Mouse (Mus musculus) embryonic facial prominence, embryonic 15.5 days (tissue): Measurements from ENCODE around the gene Adnp. TPM values are rescaled to one million over a fixed set of nuclear protein-coding genes. Genes with fewer than 3 reads are reported as not detected.

Experiments used
- ATAC-seq: fragments of 200-750 bp; cut with Nextera tagmentation; 2 replicates; pipeline ENCODE4 v1.8.0; 2017; ENCODE audit warnings: low read depth, moderate TSS enrichment; ENCODE audit not compliant: insufficient number of reproducible peaks, low FRiP score, low TSS enrichment
- H3K27ac ChIP-seq: fragments of 300-500 bp; sonication (generic); replicated peaks from 2 replicates; pipeline ENCODE4 v1.5.1; 2015; ENCODE audit warnings: mild to moderate bottlenecking, inconsistent platforms
- H3K27me3 ChIP-seq: fragments of 300-500 bp; sonication (generic); 2 replicates; pipeline ENCODE4 v1.6.1; 2015; ENCODE audit warnings: inconsistent platforms
- H3K36me3 ChIP-seq: fragments of 300-500 bp; sonication (generic); 2 replicates; pipeline ENCODE4 v1.6.1; 2015; ENCODE audit warnings: mild to moderate bottlenecking, inconsistent platforms
- H3K4me1 ChIP-seq: fragments of 300-500 bp; sonication (generic); 2 replicates; pipeline ENCODE4 v1.6.1; 2015; ENCODE audit warnings: inconsistent platforms
- H3K4me2 ChIP-seq: fragments of 300-500 bp; sonication (generic); replicated peaks from 2 replicates; pipeline ENCODE4 v1.6.1; 2015; ENCODE audit warnings: mild to moderate bottlenecking, inconsistent platforms
- H3K4me3 ChIP-seq: fragments of 300-500 bp; sonication (generic); replicated peaks from 2 replicates; pipeline ENCODE4 v1.5.1; 2015; ENCODE audit warnings: mild to moderate bottlenecking, inconsistent platforms
- H3K9ac ChIP-seq: fragments of 300-500 bp; sonication (generic); 2 replicates; pipeline ENCODE4 v1.6.1; 2015; ENCODE audit warnings: inconsistent platforms
- H3K9me3 ChIP-seq: fragments of 300-500 bp; sonication (generic); replicated peaks from 2 replicates; pipeline ENCODE4 v1.6.1; 2016; ENCODE audit warnings: inconsistent platforms
- WGBS: fragments of 180-500 bp; shearing (Covaris S2); methylation state at CpG from one replicate; pipeline ENCODE4 v1.1.7; 2015; 5-methylcytosine and 5-hydroxymethylcytosine counted together
- polyA plus RNA-seq: library from polyadenylated mRNA; unstranded; fragments of >200 nt; fragmentation: Nextera tagmentation; extraction: Ambion mirVana; gene quantifications from 2 replicates; pipeline ENCODE4 v1.2.1, GENCODE M21; 2015

Adnp gene
- polyA plus RNA-seq, 1 experiment from 2014 or later, result 3.4 TPM

- Histone ChIP-seq H3K36me3 (0 out of 2 replicates have a peak, but pooled peaks cover 20% of the 10 kb centered on the region), H3K27me3 (no peaks in the 10 kb centered on the region), H3K9me3 (no peaks in the 10 kb centered on the region), H3K4me3 (no peak overlapping the region), H3K4me2 (no peak overlapping the region), H3K9ac (no peak overlapping the region), H3K4me1 (peaks cover 27% of the 10 kb centered on the region), H3K27ac (no peak overlapping the region)
- 92% methylated on average over 5 of the region's 5 CpGs for WGBS
- no peak for ATAC-seq
These were observed 26.4 kb upstream of the Adnp start for GRCm38 (mm10) chr2:168233286-168233685.

- peaks cover 24% of the 10 kb centered on the region for H3K36me3 ChIP-seq
- H3K4me2 ChIP-seq, result peak overlapping the region; percentile 98
- no peaks in the 10 kb centered on the region for H3K27me3 ChIP-seq
- H3K4me3 ChIP-seq, result peak overlapping the region; percentile 99
- no peaks in the 10 kb centered on the region for H3K9me3 ChIP-seq
- H3K9ac ChIP-seq, result peak overlapping the region; percentile 96
- no peak for ATAC-seq
- peaks cover 31% of the 10 kb centered on the region for H3K4me1 ChIP-seq
- no peak overlapping the region for H3K27ac ChIP-seq
- 49% methylated on average over 33 of the region's 33 CpGs for WGBS
These were observed 24.5 kb upstream of the Adnp start for GRCm38 (mm10) chr2:168231471-168231829.

GRCm38 (mm10) chr2:168230773-168231470, 24.0 kb upstream of the Adnp start:
- H3K9ac ChIP-seq, result peak overlapping the region; percentile 96
- no peaks in the 10 kb centered on the region for H3K27me3 ChIP-seq
- 0 out of 2 replicates have a peak, but pooled peaks have one; percentile 41 for ATAC-seq
- peak overlapping the region; percentile 95 for H3K27ac ChIP-seq
- no peaks in the 10 kb centered on the region for H3K9me3 ChIP-seq
- H3K4me3 ChIP-seq, result peak overlapping the region; percentile 99
- peaks cover 29% of the 10 kb centered on the region for H3K36me3 ChIP-seq
- WGBS, result 2% methylated on average over 104 of the region's 105 CpGs
- peaks cover 31% of the 10 kb centered on the region for H3K4me1 ChIP-seq
- peak overlapping the region; percentile 98 for H3K4me2 ChIP-seq

GRCm38 (mm10) chr2:168230026-168230728, 23.3 kb upstream of the Adnp start, which contains the start of the genes Gm20716, Dpm1 and Mocs3:
TSS of gene Gm20716 (minus strand) at chr2:168230364.
TSS of gene Dpm1 (minus strand) at chr2:168230591.
TSS of gene Mocs3 (plus strand) at chr2:168230622.
- H3K9me3 ChIP-seq, result no peaks in the 10 kb centered on the region
- no peaks in the 10 kb centered on the region for H3K27me3 ChIP-seq
- H3K9ac ChIP-seq, result peak within 1 kb of the TSS; percentile 96
- H3K4me2 ChIP-seq, result peak within 1 kb of the TSS; percentile 98
- peak within 1 kb of the TSS; percentile 95 for H3K27ac ChIP-seq
- ATAC-seq, result peak; percentile 81
- H3K4me3 ChIP-seq, result peak within 1 kb of the TSS; percentile 99
- under 1% methylated on average over 73 of the region's 73 CpGs for WGBS
- peaks cover 34% of the 10 kb centered on the region for H3K36me3 ChIP-seq
- peaks cover 31% of the 10 kb centered on the region for H3K4me1 ChIP-seq

- Histone ChIP-seq H3K27me3 (no peaks in the 10 kb centered on the region), H3K4me3 (peak overlapping the region; percentile 99), H3K9me3 (no peaks in the 10 kb centered on the region), H3K4me2 (peak overlapping the region; percentile 82), H3K9ac (peak overlapping the region; percentile 96), H3K4me1 (peaks cover 31% of the 10 kb centered on the region), H3K36me3 (peaks cover 39% of the 10 kb centered on the region), H3K27ac (peak overlapping the region; percentile 95)
- ATAC-seq, result no peak
- WGBS, result 15% methylated on average over 41 of the region's 41 CpGs
These were observed 22.5 kb upstream of the Adnp start for GRCm38 (mm10) chr2:168229116-168230025.

- no peaks in the 10 kb centered on the region for H3K27me3 ChIP-seq
- 85% methylated on average over 6 of the region's 6 CpGs for WGBS
These were observed 16.4 kb upstream of the Adnp start for GRCm38 (mm10) chr2:168223326-168223725.

GRCm38 (mm10) chr2:168213788-168214397, 7.0 kb upstream of the Adnp start:
- 45% methylated on average over 5 of the region's 5 CpGs for WGBS
- no peak for ATAC-seq
- Histone ChIP-seq H3K9me3 (no peaks in the 10 kb centered on the region), H3K36me3 (peaks cover 88% of the 10 kb centered on the region), H3K27me3 (no peaks in the 10 kb centered on the region), H3K4me1 (no peaks in the 10 kb centered on the region), H3K9ac (no peak overlapping the region), H3K27ac (no peak overlapping the region), H3K4me3 (no peak overlapping the region), H3K4me2 (no peak overlapping the region)

More at GRCm38 (mm10) chr2:168223326-168223725, 16.4 kb upstream of the Adnp start:
- no peak overlapping the region for H3K4me3 ChIP-seq
- peaks cover 4% of the 10 kb centered on the region for H3K4me1 ChIP-seq
- no peak for ATAC-seq
- no peak overlapping the region for H3K9ac ChIP-seq
- H3K4me2 ChIP-seq, result no peak overlapping the region
- no peak overlapping the region for H3K27ac ChIP-seq
- peaks cover 76% of the 10 kb centered on the region for H3K36me3 ChIP-seq
- H3K9me3 ChIP-seq, result no peaks in the 10 kb centered on the region

GRCm38 (mm10) chr2:168207883-168208282, 971 bp upstream of the Adnp start:
- Histone ChIP-seq H3K9me3 (no peaks in the 10 kb centered on the region), H3K36me3 (peaks cover 44% of the 10 kb centered on the region), H3K27ac (peak overlapping the region; percentile 99; the same call in 1 of the 2 replicates), H3K4me1 (peaks cover 13% of the 10 kb centered on the region; the same call in 1 of the 2 replicates), H3K9ac (no peak overlapping the region), H3K27me3 (no peaks in the 10 kb centered on the region), H3K4me3 (peak overlapping the region; percentile 87; the same call in 1 of the 2 replicates), H3K4me2 (no peak overlapping the region)
- ATAC-seq, result no peak
- WGBS, result 94% methylated on average over 3 of the region's 3 CpGs

GRCm38 (mm10) chr2:168205681-168206631, 956 bp downstream of the Adnp start:
- H3K9me3 ChIP-seq, result no peaks in the 10 kb centered on the region
- peak; percentile 16 for ATAC-seq
- peaks cover 29% of the 10 kb centered on the region for H3K36me3 ChIP-seq
- peak overlapping the region; percentile 100 for H3K9ac ChIP-seq
- H3K27ac ChIP-seq, result peak overlapping the region; percentile 99
- H3K4me3 ChIP-seq, result peak overlapping the region; percentile 87
- peak overlapping the region; percentile 67 for H3K4me2 ChIP-seq
- H3K4me1 ChIP-seq, result peaks cover 19% of the 10 kb centered on the region
- no peaks in the 10 kb centered on the region for H3K27me3 ChIP-seq
- WGBS, result under 1% methylated on average over 43 of the region's 49 CpGs

- 2% methylated on average over 6 of the region's 6 CpGs for WGBS
- Histone ChIP-seq H3K27ac (peak overlapping the region; percentile 99), H3K27me3 (no peaks in the 10 kb centered on the region), H3K4me2 (peak overlapping the region; percentile 67), H3K9ac (peak overlapping the region; percentile 100), H3K36me3 (peaks cover 24% of the 10 kb centered on the region), H3K9me3 (no peaks in the 10 kb centered on the region), H3K4me3 (peak overlapping the region; percentile 87), H3K4me1 (peaks cover 25% of the 10 kb centered on the region)
- ATAC-seq, result peak; percentile 47
These were observed 1.6 kb downstream of the Adnp start for GRCm38 (mm10) chr2:168205265-168205664.
